Mouse (Mus musculus) cortical plate, adult 2 months (tissue): ENCODE results near the gene Pnrc1.

ENCODE experiments used
- CTCF ChIP-seq: fragments of 200-500 bp; IDR thresholded peaks from 2 replicates; pipeline ENCODE4 v1.5.1; 2011; ENCODE audit warnings: mild to moderate bottlenecking, control low read depth, low read length; ENCODE audit not compliant: insufficient read depth; ENCODE audit errors: extremely low read depth
- POLR2A ChIP-seq: fragments of 200-500 bp; IDR thresholded peaks from 2 replicates; pipeline ENCODE4 v1.6.1; 2011; ENCODE audit warnings: mild to moderate bottlenecking, low read length, control low read depth; ENCODE audit not compliant: insufficient read depth; ENCODE audit errors: extremely low read depth

- TF ChIP-seq CTCF (no peak), POLR2A (no peak)
Measured at GRCm38 (mm10) chr4:33273437-33273836, 16.5 kb downstream of the Pnrc1 start.
